Mouse (Mus musculus): ENCODE results near the gene Prkg1.

GRCm38 (mm10) chr19:31714418-31714817 is 50.4 kb downstream of the Prkg1 start:
- no peak for TF ChIP-seq POLR2A (IDR thresholded peaks at IDR 0.05; ENCODE audit: borderline replicate concordance, insufficient read depth, low read length)
- no peak for TF ChIP-seq CTCF (IDR thresholded peaks at IDR 0.05; ENCODE audit: borderline replicate concordance, insufficient read depth, low read depth, low read length)

Measured in cerebellum, adult 2 months (tissue).